Mouse (Mus musculus) mouse trophoblast stem cell (cell line): ENCODE measurements around the gene Il12rb1.

Experiments
- in situ Hi-C, 2 experiments: fragments of 300-500 bp; cut with MseI, MboI; formaldehyde crosslinking; loops; 2 replicates in 1 of 2; 3 replicates in 1 of 2; pipeline ENCODE4 v1.15.1; 2025

The Il12rb1 gene

GRCm38 (mm10) chr8:70773833-70774232 is 34.4 kb upstream of the Il12rb1 start:
- in situ Hi-C loops, result no loop called here

- in situ Hi-C loops, result no loop called here
Measured at GRCm38 (mm10) chr8:70774740-70775139, 33.5 kb upstream of the Il12rb1 start.

GRCm38 (mm10) chr8:70775227-70775626 is 33.0 kb upstream of the Il12rb1 start:
- in situ Hi-C loops, result no loop called here

- in situ Hi-C loops, result no loop called here
Measured at GRCm38 (mm10) chr8:70775851-70776495, 32.3 kb upstream of the Il12rb1 start.

GRCm38 (mm10) chr8:70776496-70777444 is 31.5 kb upstream of the Il12rb1 start, which contains the start of gene Pik3r2:
Gene Pik3r2 (minus strand): TSS chr8:70776713.
- in situ Hi-C loops, result no loop called here

- in situ Hi-C loops, result no loop called here
Measured at GRCm38 (mm10) chr8:70780093-70780492, 28.2 kb upstream of the Il12rb1 start.

GRCm38 (mm10) chr8:70786291-70787050 is 21.8 kb upstream of the Il12rb1 start:
- in situ Hi-C loops, result no loop called here

GRCm38 (mm10) chr8:70787051-70787445 is 21.2 kb upstream of the Il12rb1 start:
- in situ Hi-C loops, result no loop called here

- in situ Hi-C loops, result no loop called here
Measured at GRCm38 (mm10) chr8:70787941-70788667, 20.1 kb upstream of the Il12rb1 start.

- in situ Hi-C loops, result no loop called here
Measured at GRCm38 (mm10) chr8:70789046-70789445, 19.2 kb upstream of the Il12rb1 start.

- in situ Hi-C loops, result no loop called here
Measured at GRCm38 (mm10) chr8:70790846-70791245, 17.4 kb upstream of the Il12rb1 start.

GRCm38 (mm10) chr8:70791294-70791701 is 17.0 kb upstream of the Il12rb1 start:
- in situ Hi-C loops, result no loop called here

- in situ Hi-C loops, result no loop called here
Measured at GRCm38 (mm10) chr8:70791975-70792691, 16.1 kb upstream of the Il12rb1 start.

- in situ Hi-C loops, result no loop called here
Measured at GRCm38 (mm10) chr8:70792700-70793099, 15.5 kb upstream of the Il12rb1 start.

- in situ Hi-C loops, result no loop called here
Measured at GRCm38 (mm10) chr8:70794215-70794614, 14.0 kb upstream of the Il12rb1 start.

- in situ Hi-C loops, result no loop called here
Measured at GRCm38 (mm10) chr8:70795370-70795769, 12.9 kb upstream of the Il12rb1 start.

GRCm38 (mm10) chr8:70796403-70797080 is 11.7 kb upstream of the Il12rb1 start:
- in situ Hi-C loops, result no loop called here

GRCm38 (mm10) chr8:70797081-70798070 is 10.9 kb upstream of the Il12rb1 start:
- in situ Hi-C loops, result no loop called here

- in situ Hi-C loops, result no loop called here
Measured at GRCm38 (mm10) chr8:70798281-70798680, 10.0 kb upstream of the Il12rb1 start.
